Mouse (Mus musculus) embryonic facial prominence, embryonic 15.5 days (tissue): ENCODE measurements around the gene Dntt. TPM values are rescaled to one million over a fixed set of nuclear protein-coding genes. Genes with fewer than 3 reads are reported as not detected.
A peak's percentile ranks its signal among the peaks of the same experiment; 100 is the strongest.

ENCODE experiments used
- ATAC-seq: fragments of 200-750 bp; cut with Nextera tagmentation; 2 replicates; pipeline ENCODE4 v1.8.0; 2017; ENCODE audit warnings: low read depth, moderate TSS enrichment; ENCODE audit not compliant: insufficient number of reproducible peaks, low FRiP score, low TSS enrichment
- H3K27ac ChIP-seq: fragments of 300-500 bp; sonication (generic); replicated peaks from 2 replicates; pipeline ENCODE4 v1.5.1; 2015; ENCODE audit warnings: mild to moderate bottlenecking, inconsistent platforms
- H3K27me3 ChIP-seq: fragments of 300-500 bp; sonication (generic); 2 replicates; pipeline ENCODE4 v1.6.1; 2015; ENCODE audit warnings: inconsistent platforms
- H3K36me3 ChIP-seq: fragments of 300-500 bp; sonication (generic); 2 replicates; pipeline ENCODE4 v1.6.1; 2015; ENCODE audit warnings: mild to moderate bottlenecking, inconsistent platforms
- H3K4me1 ChIP-seq: fragments of 300-500 bp; sonication (generic); 2 replicates; pipeline ENCODE4 v1.6.1; 2015; ENCODE audit warnings: inconsistent platforms
- H3K4me2 ChIP-seq: fragments of 300-500 bp; sonication (generic); replicated peaks from 2 replicates; pipeline ENCODE4 v1.6.1; 2015; ENCODE audit warnings: mild to moderate bottlenecking, inconsistent platforms
- H3K4me3 ChIP-seq: fragments of 300-500 bp; sonication (generic); replicated peaks from 2 replicates; pipeline ENCODE4 v1.5.1; 2015; ENCODE audit warnings: mild to moderate bottlenecking, inconsistent platforms
- H3K9ac ChIP-seq: fragments of 300-500 bp; sonication (generic); 2 replicates; pipeline ENCODE4 v1.6.1; 2015; ENCODE audit warnings: inconsistent platforms
- H3K9me3 ChIP-seq: fragments of 300-500 bp; sonication (generic); replicated peaks from 2 replicates; pipeline ENCODE4 v1.6.1; 2016; ENCODE audit warnings: inconsistent platforms
- WGBS: fragments of 180-500 bp; shearing (Covaris S2); methylation state at CpG from one replicate; pipeline ENCODE4 v1.1.7; 2015; 5-methylcytosine and 5-hydroxymethylcytosine counted together
- polyA plus RNA-seq: library from polyadenylated mRNA; unstranded; fragments of >200 nt; fragmentation: Nextera tagmentation; extraction: Ambion mirVana; gene quantifications from 2 replicates; pipeline ENCODE4 v1.2.1, GENCODE M21; 2015

The Dntt gene
- polyA plus RNA-seq, 1 experiment from 2014 or later, result 0.07 TPM

GRCm38 (mm10) chr19:41073746-41074455, 44.8 kb downstream of the Dntt start:
- WGBS, result 87% methylated on average over 14 of the region's 14 CpGs
- H3K9me3 ChIP-seq, result no peaks in the 10 kb centered on the region
- no peak for ATAC-seq
- H3K4me3 ChIP-seq, result no peak overlapping the region
- H3K27ac ChIP-seq, result no peak overlapping the region
- no peaks in the 10 kb centered on the region for H3K36me3 ChIP-seq
- H3K27me3 ChIP-seq, result no peaks in the 10 kb centered on the region
- H3K4me1 ChIP-seq, result no peaks in the 10 kb centered on the region
- no peak overlapping the region for H3K9ac ChIP-seq
- H3K4me2 ChIP-seq, result no peak overlapping the region

GRCm38 (mm10) chr19:41076906-41077305, 47.8 kb downstream of the Dntt start, which contains the start of gene Opalin:
Gene Opalin, minus strand, starts transcription at chr19:41077113.
- no peaks in the 10 kb centered on the region for H3K9me3 ChIP-seq
- no peak within 1 kb of the TSS for H3K9ac ChIP-seq
- H3K4me1 ChIP-seq, result 0 out of 2 replicates have a peak, but pooled peaks cover 3% of the 10 kb centered on the region
- H3K4me3 ChIP-seq, result no peak within 1 kb of the TSS
- 86% methylated on average over 3 of the region's 3 CpGs for WGBS
- no peaks in the 10 kb centered on the region for H3K36me3 ChIP-seq
- H3K4me2 ChIP-seq, result no peak within 1 kb of the TSS
- ATAC-seq, result no peak
- H3K27ac ChIP-seq, result no peak within 1 kb of the TSS
- H3K27me3 ChIP-seq, result no peaks in the 10 kb centered on the region

- 0 out of 2 replicates have a peak, but pooled peaks have one; percentile 58 for ATAC-seq
- WGBS, result 39% methylated on average over 3 of the region's 3 CpGs
- Histone ChIP-seq H3K36me3 (no peaks in the 10 kb centered on the region), H3K4me2 (no peak overlapping the region), H3K9me3 (no peaks in the 10 kb centered on the region), H3K27me3 (no peaks in the 10 kb centered on the region), H3K9ac (no peak overlapping the region), H3K4me1 (0 out of 2 replicates have a peak, but pooled peaks cover 3% of the 10 kb centered on the region), H3K27ac (no peak overlapping the region), H3K4me3 (no peak overlapping the region)
Observed at GRCm38 (mm10) chr19:41081589-41081988, 52.5 kb downstream of the Dntt start.

- Histone ChIP-seq H3K4me2 (no peak overlapping the region), H3K9me3 (no peaks in the 10 kb centered on the region), H3K27me3 (peaks cover 15% of the 10 kb centered on the region), H3K27ac (no peak overlapping the region), H3K4me3 (no peak overlapping the region), H3K4me1 (0 out of 2 replicates have a peak, but pooled peaks cover 3% of the 10 kb centered on the region), H3K36me3 (no peaks in the 10 kb centered on the region), H3K9ac (no peak overlapping the region)
- WGBS, result 90% methylated on average over 14 of the region's 14 CpGs
- ATAC-seq, result no peak
Observed at GRCm38 (mm10) chr19:41083646-41084045, 54.6 kb downstream of the Dntt start.

- H3K27ac ChIP-seq, result no peak overlapping the region
- no peaks in the 10 kb centered on the region for H3K9me3 ChIP-seq
- no peak overlapping the region for H3K9ac ChIP-seq
- H3K4me1 ChIP-seq, result 0 out of 2 replicates have a peak, but pooled peaks cover 3% of the 10 kb centered on the region
- no peaks in the 10 kb centered on the region for H3K36me3 ChIP-seq
- H3K4me2 ChIP-seq, result no peak overlapping the region
- no peak overlapping the region for H3K4me3 ChIP-seq
- peaks cover 25% of the 10 kb centered on the region for H3K27me3 ChIP-seq
- 82% methylated on average over 6 of the region's 6 CpGs for WGBS
- ATAC-seq, result no peak
Observed at GRCm38 (mm10) chr19:41086289-41086688, 57.2 kb downstream of the Dntt start.

- Histone ChIP-seq H3K27ac (no peak overlapping the region), H3K9ac (no peak overlapping the region), H3K9me3 (no peaks in the 10 kb centered on the region), H3K4me2 (no peak overlapping the region), H3K4me3 (no peak overlapping the region), H3K36me3 (no peaks in the 10 kb centered on the region), H3K4me1 (no peaks in the 10 kb centered on the region), H3K27me3 (peaks cover 25% of the 10 kb centered on the region)
- ATAC-seq, result no peak
- WGBS, result 5% methylated on average over 2 of the region's 2 CpGs
Observed at GRCm38 (mm10) chr19:41086700-41087099, 57.6 kb downstream of the Dntt start.

GRCm38 (mm10) chr19:41087901-41088300, 58.8 kb downstream of the Dntt start:
- 40% methylated on average over 4 of the region's 4 CpGs for WGBS
- Histone ChIP-seq H3K4me2 (no peak overlapping the region), H3K36me3 (no peaks in the 10 kb centered on the region), H3K27me3 (peaks cover 25% of the 10 kb centered on the region), H3K9me3 (no peaks in the 10 kb centered on the region), H3K4me3 (no peak overlapping the region), H3K27ac (no peak overlapping the region), H3K4me1 (no peaks in the 10 kb centered on the region), H3K9ac (no peak overlapping the region)
- ATAC-seq, result no peak

GRCm38 (mm10) chr19:41088491-41088890, 59.4 kb downstream of the Dntt start:
- 35% methylated on average over 18 of the region's 18 CpGs for WGBS
- no peak for ATAC-seq
- no peaks in the 10 kb centered on the region for H3K9me3 ChIP-seq
- H3K4me2 ChIP-seq, result no peak overlapping the region
- peaks cover 25% of the 10 kb centered on the region for H3K27me3 ChIP-seq
- H3K4me1 ChIP-seq, result no peaks in the 10 kb centered on the region
- H3K27ac ChIP-seq, result no peak overlapping the region
- H3K36me3 ChIP-seq, result no peaks in the 10 kb centered on the region
- no peak overlapping the region for H3K9ac ChIP-seq
- H3K4me3 ChIP-seq, result no peak overlapping the region

- H3K27me3 ChIP-seq, result peaks cover 25% of the 10 kb centered on the region
- no peak overlapping the region for H3K27ac ChIP-seq
- 11% methylated on average over 5 of the region's 5 CpGs for WGBS
- H3K36me3 ChIP-seq, result no peaks in the 10 kb centered on the region
- no peak overlapping the region for H3K4me2 ChIP-seq
- H3K9ac ChIP-seq, result no peak overlapping the region
- no peaks in the 10 kb centered on the region for H3K4me1 ChIP-seq
- ATAC-seq, result no peak
- no peaks in the 10 kb centered on the region for H3K9me3 ChIP-seq
- H3K4me3 ChIP-seq, result no peak overlapping the region
Observed at GRCm38 (mm10) chr19:41089833-41090232, 60.8 kb downstream of the Dntt start.

GRCm38 (mm10) chr19:41091901-41092300, 62.8 kb downstream of the Dntt start:
- Histone ChIP-seq H3K27ac (no peak overlapping the region), H3K9ac (no peak overlapping the region), H3K9me3 (no peaks in the 10 kb centered on the region), H3K27me3 (peaks cover 25% of the 10 kb centered on the region), H3K4me2 (no peak overlapping the region), H3K4me1 (no peaks in the 10 kb centered on the region), H3K4me3 (no peak overlapping the region), H3K36me3 (no peaks in the 10 kb centered on the region)
- ATAC-seq, result no peak
- WGBS, result 57% methylated on average over 2 of the region's 2 CpGs

- Histone ChIP-seq H3K9me3 (no peaks in the 10 kb centered on the region), H3K4me1 (no peaks in the 10 kb centered on the region), H3K4me3 (no peak overlapping the region), H3K4me2 (no peak overlapping the region), H3K36me3 (no peaks in the 10 kb centered on the region), H3K27me3 (no peaks in the 10 kb centered on the region), H3K9ac (no peak overlapping the region), H3K27ac (no peak overlapping the region)
- ATAC-seq, result no peak
- WGBS, result 53% methylated on average over 4 of the region's 4 CpGs
Observed at GRCm38 (mm10) chr19:41097038-41097437, 68.0 kb downstream of the Dntt start.

- H3K9ac ChIP-seq, result no peak overlapping the region
- no peaks in the 10 kb centered on the region for H3K9me3 ChIP-seq
- no peak overlapping the region for H3K4me3 ChIP-seq
- no peak for ATAC-seq
- 82% methylated on average over 7 of the region's 7 CpGs for WGBS
- H3K4me1 ChIP-seq, result no peaks in the 10 kb centered on the region
- no peaks in the 10 kb centered on the region for H3K27me3 ChIP-seq
- no peak overlapping the region for H3K27ac ChIP-seq
- no peaks in the 10 kb centered on the region for H3K36me3 ChIP-seq
- H3K4me2 ChIP-seq, result no peak overlapping the region
Observed at GRCm38 (mm10) chr19:41100863-41101262, 71.8 kb downstream of the Dntt start.
